Mouse (Mus musculus) liver, postnatal 0 days (tissue): ENCODE data around the gene Cdk10.

Source experiments
- CTCF ChIP-seq: sonication (generic); IDR thresholded peaks from 2 replicates; pipeline ENCODE4 v1.5.1; 2016; ENCODE audit warnings: antibody characterized with exemption, low read depth
- EP300 ChIP-seq: IDR thresholded peaks from 2 replicates; pipeline ENCODE4 v1.6.1; 2016; ENCODE audit warnings: antibody characterized with exemption, low read depth, mild to moderate bottlenecking

- no peak for TF ChIP-seq CTCF
- no peak for TF ChIP-seq EP300
These were observed 10.4 kb downstream of the Cdk10 start for GRCm38 (mm10) chr8:123234918-123235519.
